Mouse (Mus musculus) layer of hippocampus, adult 18-20 months (tissue): ENCODE data around the gene Akap6. TPM values are rescaled to one million over a fixed set of nuclear protein-coding genes. Genes with fewer than 3 reads are reported as not detected.

ENCODE experiments used
- DNase-seq, 2 experiments: peaks; one replicate each; pipeline ENCODE4 v3.0.0; 2022; ENCODE audit warnings: low spot score in 2 of 2
- total RNA-seq, 2 experiments: library from RNA; stranded (reverse); gene quantifications; 2 replicates each; pipeline ENCODE4 v1.2.3; 2021

The Akap6 gene
- total RNA-seq, 2 experiments from 2014 or later = 130 TPM

- no peak for DNase-seq
Observed at GRCm38 (mm10) chr12:53134196-53134595, 435.0 kb downstream of the Akap6 start.

DNA sequence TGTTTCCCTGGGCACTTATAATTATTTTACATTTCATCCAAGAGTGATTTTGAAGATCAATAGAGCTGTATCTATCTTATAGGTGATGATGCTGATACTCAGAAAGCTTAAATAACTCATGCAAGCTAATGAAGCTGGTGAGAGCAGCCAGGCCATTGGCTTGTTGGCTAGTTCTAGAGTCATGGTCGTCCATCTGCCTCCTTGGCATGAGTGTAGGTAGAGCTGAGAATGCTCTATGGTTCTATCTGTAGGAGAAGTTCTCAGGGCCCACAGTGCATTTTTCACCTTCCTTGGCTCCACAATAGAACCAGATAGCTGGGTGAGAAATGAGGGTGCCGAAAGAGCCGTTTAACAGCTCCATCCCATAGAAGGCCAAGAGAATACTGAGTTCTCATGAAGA is 438.1 kb downstream of the Akap6 start:
- no peak for DNase-seq

- DNase-seq = no peak
Observed at GRCm38 (mm10) chr12:53144122-53144695, 445.0 kb downstream of the Akap6 start.

GRCm38 (mm10) chr12:53144760-53145159 is 445.6 kb downstream of the Akap6 start:
- DNase-seq = no peak

GRCm38 (mm10) chr12:53145516-53145915 is 446.3 kb downstream of the Akap6 start:
- no peak for DNase-seq

GRCm38 (mm10) chr12:53146460-53147050 is 447.4 kb downstream of the Akap6 start:
- peak; percentile 41 to 73 for DNase-seq

DNA sequence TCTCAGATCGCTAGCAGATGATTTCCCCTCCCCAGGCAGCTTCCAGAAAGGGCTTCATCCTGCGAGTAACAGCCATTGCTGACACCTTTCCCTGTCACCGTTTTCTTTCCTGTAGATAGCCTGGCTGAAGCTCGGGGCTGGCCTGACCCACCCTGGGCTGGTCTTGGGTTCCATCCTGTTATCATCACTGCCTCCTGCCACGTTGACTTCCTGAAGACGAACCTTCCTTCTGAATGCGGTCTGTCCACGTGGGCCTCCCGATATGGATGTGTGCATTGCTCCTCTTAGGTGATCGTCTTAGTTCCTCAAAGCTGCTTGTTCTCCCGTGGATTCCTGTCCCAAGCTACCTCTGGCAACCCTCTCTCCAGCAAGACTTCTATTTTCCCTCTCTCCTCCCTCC is 448.5 kb downstream of the Akap6 start:
- no peak for DNase-seq

GRCm38 (mm10) chr12:53168189-53169003 is 469.2 kb downstream of the Akap6 start:
- no peak for DNase-seq

GRCm38 (mm10) chr12:53191435-53191834 is 492.3 kb downstream of the Akap6 start:
- DNase-seq = no peak

GRCm38 (mm10) chr12:53193664-53194063 is 494.5 kb downstream of the Akap6 start:
- no peak for DNase-seq

Other genes starting within 250 kb of the Akap6 start
- 100 to 1,000 TPM; 140 to 143 TPM for gene Arhgap5, start 195.4 kb upstream of the Akap6 start, total RNA-seq